16 mouse cellular contexts compared by ENCODE assay signal in genomic region chr2:104041632-104042031, GRCm38 (mm10). TPM values are rescaled to one million over a fixed set of nuclear protein-coding genes. Genes with fewer than 3 reads are reported as not detected.
DNase-seq lines count a peak whose midpoint lies in the region; ATAC-seq and TF ChIP-seq lines count a peak whose summit lies in the region.
"Had no signal": no experiment of that assay in that cellular context is flagged by ENCODE, and none has a peak within 500 bp of the region (broad histone marks: within the 10 kb centered on the region; RNA-seq: fewer than 3 reads in every experiment).

No protein-coding gene starts in this region.

- no peak overlapping the region for H3K4me2 ChIP-seq in liver, embryonic 13.5 days
- no peak overlapping the region for H3K4me2 ChIP-seq in liver, embryonic 11.5 days
- H3K4me2 ChIP-seq: forebrain, embryonic 13.5 days had no signal

- H3K27ac ChIP-seq in liver, embryonic 13.5 days: peak overlapping the region; percentile 20
- no peak overlapping the region for H3K27ac ChIP-seq in liver, embryonic 11.5 days (ENCODE audit: low read depth, low read length)
- no peak overlapping the region for H3K27ac ChIP-seq in layer of hippocampus, adult 2 months
- H3K27ac ChIP-seq in embryonic facial prominence, embryonic 10.5 days (replicated peaks): no peak overlapping the region
- H3K27ac ChIP-seq: forebrain, embryonic 13.5 days had no signal

- WGBS in liver, embryonic 13.5 days (ENCODE audit: insufficient replicate concordance): 78% methylated on average over 5 of the region's 5 CpGs
- 75% methylated on average over 5 of the region's 5 CpGs for WGBS in liver, embryonic 11.5 days
- WGBS in embryonic facial prominence, embryonic 10.5 days: 86% methylated on average over 5 of the region's 5 CpGs

- peaks cover 37% of the 10 kb centered on the region for H3K4me1 ChIP-seq in liver, embryonic 13.5 days (replicated peaks)
- H3K4me1 ChIP-seq in liver, embryonic 11.5 days (replicated peaks; ENCODE audit: control insufficient read depth, insufficient read depth, low read length): peaks cover 10% of the 10 kb centered on the region; the same call in 1 of the 2 replicates
- H3K4me1 ChIP-seq in embryonic facial prominence, embryonic 10.5 days: peaks cover 8% of the 10 kb centered on the region
- H3K4me1 ChIP-seq: forebrain, embryonic 13.5 days had no signal

- no peaks in the 10 kb centered on the region for H3K27me3 ChIP-seq in liver, embryonic 13.5 days
- no peaks in the 10 kb centered on the region for H3K27me3 ChIP-seq in liver, embryonic 11.5 days (replicated peaks; ENCODE audit: control insufficient read depth, insufficient read depth, low read length)
- no peaks in the 10 kb centered on the region for H3K27me3 ChIP-seq in embryonic facial prominence, embryonic 10.5 days (replicated peaks; ENCODE audit: low read depth, poor library complexity, severe bottlenecking)
- H3K27me3 ChIP-seq: forebrain, embryonic 13.5 days had no signal

- H3K9me3 ChIP-seq in liver, embryonic 13.5 days (replicated peaks): no peaks in the 10 kb centered on the region
- H3K9me3 ChIP-seq in liver, embryonic 11.5 days (ENCODE audit: control insufficient read depth, low read length): no peaks in the 10 kb centered on the region
- no peaks in the 10 kb centered on the region for H3K9me3 ChIP-seq in embryonic facial prominence, embryonic 10.5 days
- H3K9me3 ChIP-seq: forebrain, embryonic 13.5 days; G1E had no signal

- H3K9ac ChIP-seq in liver, embryonic 13.5 days: no peak overlapping the region
- no peak overlapping the region for H3K9ac ChIP-seq in liver, embryonic 11.5 days (ENCODE audit: low read depth, low read length)
- H3K9ac ChIP-seq: forebrain, embryonic 13.5 days had no signal

- ATAC-seq in liver, embryonic 13.5 days (ENCODE audit: low read depth): no peak
- no peak for ATAC-seq in liver, embryonic 11.5 days (replicated peaks; ENCODE audit: low FRiP score)
- ATAC-seq: forebrain, embryonic 13.5 days had no signal

- TF ChIP-seq CTCF in layer of hippocampus, adult 2 months (conservative IDR thresholded peaks at IDR 0.05): no peak

- no peak overlapping the region for H3K4me3 ChIP-seq in liver, embryonic 13.5 days (replicated peaks)
- no peak overlapping the region for H3K4me3 ChIP-seq in liver, embryonic 11.5 days (ENCODE audit: low read depth, low read length)
- H3K4me3 ChIP-seq in layer of hippocampus, adult 2 months: no peak overlapping the region
- H3K4me3 ChIP-seq in embryonic facial prominence, embryonic 10.5 days: no peak overlapping the region
- H3K4me3 ChIP-seq: forebrain, embryonic 13.5 days had no signal

- DNase-seq in liver, embryonic 13.5 days: no peak
- DNase-seq in liver, embryonic 11.5 days (ENCODE audit: low spot score): no peak
- DNase-seq in Muller cell, postnatal 12 days (ENCODE audit: inconsistent ontology term): peak; percentile 45
- DNase-seq in adrenal gland, postnatal 36 days: peak; percentile 57 to 68
- peak; percentile 26 for DNase-seq in lung, postnatal 36 days
- no peak for DNase-seq in layer of hippocampus, adult 2 months (ENCODE audit: low spot score in 2 of 2)
- DNase-seq in embryonic facial prominence, embryonic 10.5 days (ENCODE audit: low spot score): no peak
- DNase-seq: cerebellum, adult 9-10 months; heart, postnatal 10 days; left cerebral cortex, postnatal 4 days had no signal

- H3K36me3 ChIP-seq in liver, embryonic 13.5 days: peaks cover 73% of the 10 kb centered on the region
- peaks cover 9% of the 10 kb centered on the region for H3K36me3 ChIP-seq in liver, embryonic 11.5 days (ENCODE audit: control insufficient read depth, insufficient read depth, low read length)
- peaks cover 66% of the 10 kb centered on the region for H3K36me3 ChIP-seq in embryonic facial prominence, embryonic 10.5 days (replicated peaks)

RNA-seq across cellular contexts. Expression of gene 4931422A03Rik, which starts 13.5 kb away (rescaled TPM):
- polyA plus RNA-seq in liver, embryonic 13.5 days (2015; fragmentation: Nextera tagmentation; extraction: Ambion mirVana): 0.99 and 1.3 TPM in 2 replicates
- 3.2 and 3.5 TPM in 2 replicates for polyA plus RNA-seq in liver, embryonic 11.5 days (2014; fragmentation: Nextera tagmentation; extraction: Ambion mirVana)
- not detected for total RNA-seq in adrenal gland, postnatal 36 days (2021)
- not detected for total RNA-seq in layer of hippocampus, adult 2 months (2021)
- polyA plus RNA-seq in embryonic facial prominence, embryonic 10.5 days (2016; fragmentation: Nextera tagmentation; extraction: Ambion mirVana): 1.1 and 1.6 TPM in 2 replicates
- total RNA-seq: gastrocnemius, postnatal 4 days; heart, postnatal 10 days; left cerebral cortex, postnatal 4 days had no signal
- polyA plus RNA-seq: G1E; large intestine, adult 2 months had no signal

RNA-seq across cellular contexts. Expression of gene Fbxo3, which starts 14.1 kb away (rescaled TPM):
- 50.2 and 61.5 TPM in 2 replicates for polyA plus RNA-seq in liver, embryonic 13.5 days (2015; fragmentation: Nextera tagmentation; extraction: Ambion mirVana)
- 75.0 and 85.9 TPM in 2 replicates for polyA plus RNA-seq in liver, embryonic 11.5 days (2014; fragmentation: Nextera tagmentation; extraction: Ambion mirVana)
- 100 to 1,000 TPM in 1 of 2 experiments, 10 to 100 TPM in 1; 71.5 to 103 TPM for total RNA-seq in adrenal gland, postnatal 36 days (2021)
- total RNA-seq in layer of hippocampus, adult 2 months (2021): 10 to 100 TPM; 47.4 to 47.5 TPM
- polyA plus RNA-seq in embryonic facial prominence, embryonic 10.5 days (2016; fragmentation: Nextera tagmentation; extraction: Ambion mirVana): 44.4 and 44.9 TPM in 2 replicates

RNA-seq across cellular contexts. Expression of gene Gm10912, which starts 24.0 kb away (rescaled TPM):
- polyA plus RNA-seq in liver, embryonic 13.5 days (2015; fragmentation: Nextera tagmentation; extraction: Ambion mirVana): 0.06 TPM in 1 of 2 replicates, not detected in the other
- polyA plus RNA-seq in liver, embryonic 11.5 days (2014; fragmentation: Nextera tagmentation; extraction: Ambion mirVana): 0.10 TPM in 1 of 2 replicates, not detected in the other
- total RNA-seq in adrenal gland, postnatal 36 days (2021): under 1 TPM; 0.26 to 0.46 TPM
- total RNA-seq in layer of hippocampus, adult 2 months (2021): under 1 TPM; 0.42 to 0.56 TPM
- not detected in 2 replicates for polyA plus RNA-seq in embryonic facial prominence, embryonic 10.5 days (2016; fragmentation: Nextera tagmentation; extraction: Ambion mirVana)
- polyA plus RNA-seq: embryonic facial prominence, embryonic 11.5 days; forebrain, embryonic 13.5 days; G1E; intestine, embryonic 14.5 days; large intestine, adult 2 months had no signal

RNA-seq across cellular contexts. Expression of gene Gm10799, which starts 26.7 kb away (rescaled TPM):
- polyA plus RNA-seq in liver, embryonic 13.5 days (2015; fragmentation: Nextera tagmentation; extraction: Ambion mirVana): not detected in 2 replicates
- not detected in 2 replicates for polyA plus RNA-seq in liver, embryonic 11.5 days (2014; fragmentation: Nextera tagmentation; extraction: Ambion mirVana)
- total RNA-seq in adrenal gland, postnatal 36 days (2021): not detected
- not detected for total RNA-seq in layer of hippocampus, adult 2 months (2021)
- not detected in 2 replicates for polyA plus RNA-seq in embryonic facial prominence, embryonic 10.5 days (2016; fragmentation: Nextera tagmentation; extraction: Ambion mirVana)
- total RNA-seq: G1E; gastrocnemius, postnatal 4 days; heart, postnatal 10 days; left cerebral cortex, postnatal 4 days had no signal
- polyA plus RNA-seq: embryonic facial prominence, embryonic 11.5 days; forebrain, embryonic 13.5 days; G1E; intestine, embryonic 14.5 days; large intestine, adult 2 months had no signal

RNA-seq across cellular contexts. Expression of gene Cd59b, which starts 28.0 kb away (rescaled TPM):
- 13.1 and 13.3 TPM in 2 replicates for polyA plus RNA-seq in liver, embryonic 13.5 days (2015; fragmentation: Nextera tagmentation; extraction: Ambion mirVana)
- polyA plus RNA-seq in liver, embryonic 11.5 days (2014; fragmentation: Nextera tagmentation; extraction: Ambion mirVana): 8.7 and 10.6 TPM in 2 replicates
- 1 to 10 TPM; 6.8 to 7.8 TPM for total RNA-seq in adrenal gland, postnatal 36 days (2021)
- total RNA-seq in layer of hippocampus, adult 2 months (2021): not detected
- 4.1 and 4.4 TPM in 2 replicates for polyA plus RNA-seq in embryonic facial prominence, embryonic 10.5 days (2016; fragmentation: Nextera tagmentation; extraction: Ambion mirVana)
- polyA plus RNA-seq: G1E had no signal

Comparison
In these comparisons a context has a peak if more than half of its experiments do, and no peak if none do; other contexts are left out.
1. DNase-seq: peak in Muller cell, postnatal 12 days (single experiment), adrenal gland, postnatal 36 days (2 of 2) and lung, postnatal 36 days (single experiment); none in liver, embryonic 13.5 days (single experiment), liver, embryonic 11.5 days (single experiment), layer of hippocampus, adult 2 months (0 of 2) and embryonic facial prominence, embryonic 10.5 days (single experiment).